21 mouse cellular contexts compared by ENCODE assay signal in the genomic region with DNA sequence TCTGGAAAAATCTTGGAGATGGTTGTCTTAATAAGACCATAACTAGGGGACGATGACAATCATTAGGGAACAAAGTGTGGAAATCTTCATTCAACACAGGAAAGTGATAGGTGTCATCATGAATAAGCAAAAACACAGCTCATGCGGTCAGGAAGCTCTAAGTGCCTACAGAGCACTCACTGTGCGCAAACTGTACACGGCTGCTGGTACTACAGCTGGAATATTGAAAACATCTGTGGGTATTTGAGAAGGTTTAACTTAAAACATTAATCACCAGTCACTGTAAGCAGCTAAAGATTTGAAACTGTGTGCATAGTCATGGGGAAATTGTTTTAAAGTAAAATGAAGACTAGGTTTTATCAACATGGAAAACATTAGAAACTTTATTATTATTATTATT.
DNase-seq lines count a peak whose midpoint lies in the region; ATAC-seq and TF ChIP-seq lines count a peak whose summit lies in the region.
"Had no signal": no experiment of that assay in that cellular context is flagged by ENCODE, and none has a peak within 500 bp of the region (broad histone marks: within the 10 kb centered on the region; RNA-seq: fewer than 3 reads in every experiment).

No protein-coding gene starts in this region.

- no peak for TF ChIP-seq POLR2A in limb, embryonic 14.5 days (IDR thresholded peaks at IDR 0.05; ENCODE audit: borderline replicate concordance, extremely low read depth, insufficient read depth, insufficient read length)

- no peak overlapping the region for H3K9ac ChIP-seq in embryonic facial prominence, embryonic 14.5 days (ENCODE audit: low read depth, low read length)
- no peak overlapping the region for H3K9ac ChIP-seq in limb, embryonic 14.5 days (ENCODE audit: low read depth, low read length, severe bottlenecking)
- H3K9ac ChIP-seq: embryonic facial prominence, embryonic 12.5 days; forebrain, embryonic 13.5 days; hindbrain, embryonic 12.5 days; hindbrain, embryonic 15.5 days had no signal

- no peaks in the 10 kb centered on the region for H3K36me3 ChIP-seq in embryonic facial prominence, embryonic 14.5 days (ENCODE audit: control insufficient read depth, insufficient read depth, low read length)
- no peaks in the 10 kb centered on the region for H3K36me3 ChIP-seq in limb, embryonic 14.5 days (ENCODE audit: control insufficient read depth, insufficient read depth, low read length)
- H3K36me3 ChIP-seq: embryonic facial prominence, embryonic 12.5 days; forebrain, embryonic 10.5 days; hindbrain, embryonic 12.5 days; hindbrain, embryonic 15.5 days had no signal

- WGBS in embryonic facial prominence, embryonic 14.5 days, result 33% methylated on average over 4 of the region's 4 CpGs
- 48% methylated on average over 4 of the region's 4 CpGs for WGBS in limb, embryonic 14.5 days

- H3K27ac ChIP-seq in embryonic facial prominence, embryonic 14.5 days (replicated peaks; ENCODE audit: low read depth, low read length), result no peak overlapping the region
- H3K27ac ChIP-seq in limb, embryonic 14.5 days (replicated peaks; ENCODE audit: low read depth, low read length), result no peak overlapping the region
- H3K27ac ChIP-seq: embryonic facial prominence, embryonic 12.5 days; forebrain, embryonic 10.5 days; forebrain, embryonic 13.5 days; hindbrain, embryonic 12.5 days; hindbrain, embryonic 15.5 days had no signal

- peak; percentile 31 for DNase-seq in embryo, embryonic 11 days
- DNase-seq in embryo, embryonic 10 days (ENCODE audit: low spot score), result no peak
- peak; percentile 7 for DNase-seq in 416B (ENCODE audit: low read depth)
- peak; percentile 63 for DNase-seq in embryonic facial prominence, embryonic 14.5 days (ENCODE audit: low spot score)
- DNase-seq in limb, embryonic 14.5 days (ENCODE audit: low spot score), result peak; percentile 22
- DNase-seq in testis, postnatal 14 days (ENCODE audit: low spot score), result no peak
- DNase-seq in gastrocnemius, adult 8-10 months (ENCODE audit: low spot score in 2 of 2), result no peak
- DNase-seq: adrenal gland, adult 2 months; cerebellum, adult 11 months; cerebellum, adult 2 months; cerebellum, adult 9-11 months; gastrocnemius, postnatal 36 days had no signal

- H3K27me3 ChIP-seq in embryonic facial prominence, embryonic 14.5 days (replicated peaks; ENCODE audit: control insufficient read depth, insufficient read depth, low read length), result no peaks in the 10 kb centered on the region
- no peaks in the 10 kb centered on the region for H3K27me3 ChIP-seq in limb, embryonic 14.5 days (ENCODE audit: control insufficient read depth, insufficient read depth, low read length)
- H3K27me3 ChIP-seq: embryonic facial prominence, embryonic 12.5 days; forebrain, embryonic 13.5 days; hindbrain, embryonic 12.5 days; hindbrain, embryonic 15.5 days had no signal

- H3K4me2 ChIP-seq in embryonic facial prominence, embryonic 14.5 days (ENCODE audit: low read depth, low read length), result peak overlapping the region; percentile 25
- H3K4me2 ChIP-seq in limb, embryonic 14.5 days (replicated peaks; ENCODE audit: low read depth, low read length, severe bottlenecking), result no peak overlapping the region
- H3K4me2 ChIP-seq: embryonic facial prominence, embryonic 12.5 days; forebrain, embryonic 13.5 days; heart, embryonic 11.5 days; hindbrain, embryonic 12.5 days; hindbrain, embryonic 15.5 days had no signal

- no peaks in the 10 kb centered on the region for H3K4me1 ChIP-seq in embryonic facial prominence, embryonic 14.5 days (ENCODE audit: control insufficient read depth, insufficient read depth, low read length)
- H3K4me1 ChIP-seq in limb, embryonic 14.5 days (ENCODE audit: control insufficient read depth, insufficient read depth, low read length), result 0 out of 2 replicates have a peak, but pooled peaks cover 4% of the 10 kb centered on the region
- H3K4me1 ChIP-seq: forebrain, embryonic 10.5 days; forebrain, embryonic 13.5 days; hindbrain, embryonic 12.5 days; hindbrain, embryonic 15.5 days had no signal

- no peak for ATAC-seq in embryonic facial prominence, embryonic 14.5 days (ENCODE audit: low read depth)
- no peak for ATAC-seq in limb, embryonic 14.5 days (ENCODE audit: low FRiP score, low read depth)
- ATAC-seq: CD4-positive, CD25-positive, alpha-beta regulatory T cell, adult 4 months; forebrain, embryonic 13.5 days; forebrain, embryonic 16.5 days; intestine, postnatal 0 days had no signal

- H3K9me3 ChIP-seq in embryonic facial prominence, embryonic 14.5 days (ENCODE audit: control insufficient read depth, low read length), result no peaks in the 10 kb centered on the region
- H3K9me3 ChIP-seq in limb, embryonic 14.5 days (ENCODE audit: control insufficient read depth, low read length), result no peaks in the 10 kb centered on the region
- H3K9me3 ChIP-seq: embryonic facial prominence, embryonic 12.5 days; forebrain, embryonic 10.5 days; forebrain, embryonic 13.5 days; hindbrain, embryonic 12.5 days; hindbrain, embryonic 15.5 days had no signal

- H3K4me3 ChIP-seq in embryonic facial prominence, embryonic 14.5 days (ENCODE audit: low read depth, low read length), result no peak overlapping the region
- no peak overlapping the region for H3K4me3 ChIP-seq in limb, embryonic 14.5 days (replicated peaks; ENCODE audit: low read length)
- H3K4me3 ChIP-seq: embryonic facial prominence, embryonic 12.5 days; forebrain, embryonic 10.5 days; forebrain, embryonic 13.5 days; hindbrain, embryonic 12.5 days; hindbrain, embryonic 15.5 days had no signal

Comparison
In these comparisons a context has a peak if more than half of its experiments do, and no peak if none do; other contexts are left out.
1. DNase-seq: peak in embryo, embryonic 11 days (single experiment), 416B (single experiment), embryonic facial prominence, embryonic 14.5 days (single experiment) and limb, embryonic 14.5 days (single experiment); none in embryo, embryonic 10 days (single experiment), testis, postnatal 14 days (single experiment) and gastrocnemius, adult 8-10 months (0 of 2).